Mouse (Mus musculus) cerebellum, adult 9-11 months (tissue): ENCODE measurements around the gene Phlpp2.
A peak's percentile ranks its signal among the peaks of the same experiment; 100 is the strongest.

Experiments used
- DNase-seq: peaks from one replicate; pipeline ENCODE4 v3.0.0; 2022

Phlpp2 gene

DNA sequence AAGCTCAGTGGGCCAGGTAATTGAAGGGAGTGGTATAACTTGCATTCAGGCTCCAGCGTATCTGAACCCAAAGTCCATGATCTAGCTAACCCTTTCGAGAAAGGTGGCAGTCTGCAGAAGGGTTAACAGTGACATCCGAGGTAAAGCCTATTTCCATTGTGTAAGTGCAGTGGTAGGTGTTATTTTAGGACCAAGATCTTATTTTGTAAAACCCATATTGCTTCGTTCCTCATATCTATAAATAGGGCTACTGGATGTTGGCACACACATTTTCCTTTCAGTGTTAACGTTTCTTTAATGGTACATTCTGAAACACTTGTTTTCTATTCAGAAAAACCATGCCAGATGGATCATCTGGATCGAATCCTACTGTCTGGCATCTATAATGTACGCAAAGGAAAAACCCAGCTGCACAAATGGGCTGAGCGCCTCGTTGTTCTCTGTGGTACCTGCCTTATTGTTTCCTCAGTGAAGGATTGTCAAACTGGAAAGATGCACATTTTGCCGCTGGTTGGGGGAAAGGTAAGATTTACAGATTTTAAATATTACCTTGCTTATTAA is 35.6 kb downstream of the Phlpp2 start:
- no peak for DNase-seq

DNA sequence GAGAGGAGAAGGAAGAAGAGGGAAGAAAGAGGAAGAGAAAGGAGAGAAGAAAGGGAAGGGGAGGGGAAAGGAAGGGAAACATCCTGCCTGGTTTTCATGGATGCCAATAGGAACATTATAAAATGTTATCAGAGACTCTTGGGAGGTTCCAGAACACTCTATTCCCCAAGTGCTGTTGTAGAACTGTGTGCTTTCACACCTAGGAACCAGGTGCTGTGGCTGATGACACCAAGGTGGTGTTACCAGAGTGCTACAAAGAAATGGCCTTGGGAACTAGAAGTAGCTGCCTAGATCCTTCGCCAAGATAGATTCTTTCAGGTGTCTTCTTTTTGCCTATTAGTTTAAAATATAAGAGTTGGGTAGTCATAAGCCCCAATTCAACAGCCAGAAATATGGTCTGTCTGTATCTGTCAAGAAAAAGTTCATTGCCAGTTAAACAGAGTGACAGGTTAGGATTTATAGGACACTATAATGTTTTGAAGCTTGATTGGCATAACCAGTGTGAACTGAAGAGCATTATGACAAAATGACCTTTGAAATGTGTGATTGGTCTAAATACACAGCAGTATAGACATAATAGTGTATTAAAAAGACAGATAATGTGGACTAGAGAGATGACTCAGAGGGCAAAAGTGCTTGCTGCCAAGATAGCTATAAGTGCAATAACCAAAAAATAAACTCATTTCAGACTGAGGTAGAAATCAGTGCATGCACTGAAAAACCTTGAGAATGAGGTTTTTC is 36.8 kb downstream of the Phlpp2 start:
- no peak for DNase-seq

DNA sequence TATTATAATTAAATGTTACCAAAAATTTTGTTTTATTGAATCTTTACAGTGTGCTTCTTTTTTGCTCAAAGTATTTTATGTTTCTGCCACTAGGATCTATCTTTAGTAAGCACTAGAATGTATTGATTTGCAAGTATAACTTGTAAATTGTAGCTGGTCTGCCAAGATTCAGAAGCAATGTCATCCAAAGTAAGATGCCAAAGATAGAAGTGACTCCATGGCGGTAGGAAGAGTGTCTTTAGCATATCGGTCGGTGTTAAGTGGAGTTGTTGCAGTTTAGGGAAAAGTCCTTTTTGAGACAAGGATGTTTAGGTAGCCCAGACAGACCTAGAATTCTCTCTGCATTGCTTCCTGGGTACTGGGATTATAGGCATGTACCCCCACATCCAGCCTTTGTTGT is 38.6 kb downstream of the Phlpp2 start:
- DNase-seq = no peak

DNA sequence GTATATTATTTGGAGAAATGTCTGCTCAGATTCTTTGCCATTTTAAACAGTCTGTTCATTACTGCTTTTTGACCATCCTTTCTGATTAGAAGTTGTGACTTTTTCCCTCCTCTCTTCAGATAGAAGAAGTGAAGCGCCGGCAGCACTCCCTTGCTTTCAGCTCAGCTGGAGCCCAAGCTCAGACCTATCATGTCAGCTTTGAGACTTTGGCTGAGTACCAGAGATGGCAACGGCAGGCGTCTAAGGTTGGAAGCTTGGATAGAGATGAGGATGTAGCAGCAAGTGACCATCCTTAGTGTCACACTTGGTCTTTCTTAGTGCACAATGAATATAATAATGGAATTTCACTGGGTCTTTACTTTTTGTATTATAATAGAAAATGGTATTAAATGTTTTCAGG is 39.0 kb downstream of the Phlpp2 start:
- DNase-seq = no peak

DNA sequence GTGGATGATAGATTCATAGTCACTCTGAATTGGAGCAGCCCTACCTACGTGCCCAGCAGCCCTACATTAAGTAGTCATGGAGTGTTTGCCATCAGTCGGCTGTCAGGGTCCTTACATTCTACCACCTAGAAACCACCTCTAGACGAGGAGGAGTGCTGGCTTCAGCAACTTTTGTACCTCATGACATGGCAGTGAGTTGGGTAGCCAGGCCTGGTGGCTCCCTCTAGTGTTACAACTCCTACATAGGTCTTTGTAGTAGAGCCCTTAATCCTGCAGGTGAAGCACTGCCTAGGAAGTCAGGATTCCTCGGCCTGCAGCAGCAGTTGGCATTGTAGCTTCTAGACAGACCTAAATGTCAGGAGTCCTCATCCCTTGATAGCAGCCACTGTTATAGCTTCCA is 48.9 kb downstream of the Phlpp2 start:
- peak; percentile 45 for DNase-seq

GRCm38 (mm10) chr8:109920406-109921390 is 52.4 kb downstream of the Phlpp2 start:
- DNase-seq = peak; percentile 21

GRCm38 (mm10) chr8:109941606-109942360 is 73.4 kb downstream of the Phlpp2 start:
- no peak for DNase-seq

GRCm38 (mm10) chr8:109945153-109945632 is 76.9 kb downstream of the Phlpp2 start:
- DNase-seq = no peak

DNA sequence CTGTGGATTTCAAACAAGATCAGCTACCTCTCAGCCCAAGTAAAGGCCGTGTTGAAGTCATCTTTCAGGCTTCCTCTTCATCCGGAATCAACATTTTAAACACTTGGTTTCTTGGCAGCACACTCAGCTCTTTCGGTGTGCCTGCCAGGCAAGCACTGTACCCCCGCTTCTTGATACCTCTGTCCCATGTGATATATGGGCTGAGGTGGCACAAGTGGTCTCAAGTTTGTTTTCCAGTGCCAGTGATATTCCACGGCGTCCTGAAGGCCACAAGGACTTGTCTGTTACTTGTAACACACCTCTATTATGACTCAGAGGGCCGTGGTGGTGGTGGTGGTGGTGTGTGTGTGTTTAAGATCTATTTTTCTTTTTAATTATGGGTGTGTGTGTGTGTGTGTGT is 77.4 kb downstream of the Phlpp2 start:
- DNase-seq = no peak

GRCm38 (mm10) chr8:109946272-109946671 is 77.9 kb downstream of the Phlpp2 start:
- no peak for DNase-seq

DNA sequence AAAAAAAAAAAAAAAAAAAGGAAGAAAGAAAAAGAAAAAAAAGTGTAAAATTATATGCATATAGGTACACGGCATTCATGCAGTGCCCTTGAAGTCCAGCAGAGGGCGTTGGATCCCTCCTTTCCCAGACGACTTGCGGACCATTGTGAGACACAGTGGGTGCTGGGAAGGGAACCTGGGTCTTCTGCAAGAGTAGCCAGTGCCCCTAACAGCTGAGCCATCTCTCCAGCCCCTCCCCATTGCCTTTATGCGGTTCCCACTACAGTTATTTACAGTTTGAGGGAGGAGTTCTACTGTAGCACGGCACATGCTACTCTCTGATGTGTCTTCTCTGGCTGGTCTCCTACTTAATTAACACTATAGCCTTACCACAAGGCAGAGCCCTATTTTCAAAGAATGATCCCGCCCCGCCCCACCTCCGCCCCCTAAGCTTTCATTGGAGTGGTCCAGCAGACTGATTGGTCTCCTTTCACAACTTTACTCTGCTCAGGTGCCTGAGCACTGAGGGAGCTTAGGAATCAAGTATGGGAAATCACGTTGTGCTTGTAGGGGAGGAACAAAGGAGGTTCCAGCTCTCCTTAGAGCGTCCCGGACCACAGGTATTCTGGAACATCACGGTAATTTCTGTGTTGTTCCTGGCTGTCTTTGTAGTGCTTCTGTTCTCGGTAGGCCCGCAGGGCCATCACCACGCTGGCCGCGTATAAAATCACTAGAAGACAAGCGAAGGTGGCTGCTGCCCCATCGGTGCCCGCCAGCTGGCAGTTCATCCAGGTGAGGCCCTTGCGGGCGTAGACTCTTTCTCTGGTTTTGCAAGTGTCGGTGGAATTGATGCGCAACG is 79.3 kb downstream of the Phlpp2 start:
- peak; percentile 46 for DNase-seq

- DNase-seq = no peak
Measured at GRCm38 (mm10) chr8:109948285-109948564, 79.9 kb downstream of the Phlpp2 start.

- no peak for DNase-seq
Measured at GRCm38 (mm10) chr8:109952171-109952570, 83.8 kb downstream of the Phlpp2 start.

DNA sequence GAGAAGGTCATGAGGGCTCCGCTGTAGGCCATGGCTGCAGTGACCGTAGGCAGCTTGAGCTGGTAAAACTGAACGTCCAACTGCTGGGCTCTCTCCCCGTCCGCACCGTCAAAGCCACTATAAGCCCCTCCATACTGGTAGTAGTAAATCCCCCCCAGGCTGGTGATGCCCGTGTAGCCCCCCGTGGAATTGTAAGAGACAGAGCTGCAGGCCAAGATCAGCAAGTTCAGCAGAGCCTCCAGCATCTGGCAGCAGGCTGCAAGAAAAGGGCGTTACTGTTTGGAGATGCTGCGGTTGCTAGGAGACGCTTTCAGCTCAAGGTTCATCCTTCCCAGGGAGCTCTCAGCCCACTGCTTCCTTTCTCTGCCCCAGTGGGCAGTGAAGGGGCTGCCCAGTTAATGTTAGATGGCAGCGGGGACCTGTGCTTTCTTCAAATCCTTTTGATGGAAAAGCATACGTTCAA is 86.2 kb downstream of the Phlpp2 start:
- DNase-seq = no peak

DNA sequence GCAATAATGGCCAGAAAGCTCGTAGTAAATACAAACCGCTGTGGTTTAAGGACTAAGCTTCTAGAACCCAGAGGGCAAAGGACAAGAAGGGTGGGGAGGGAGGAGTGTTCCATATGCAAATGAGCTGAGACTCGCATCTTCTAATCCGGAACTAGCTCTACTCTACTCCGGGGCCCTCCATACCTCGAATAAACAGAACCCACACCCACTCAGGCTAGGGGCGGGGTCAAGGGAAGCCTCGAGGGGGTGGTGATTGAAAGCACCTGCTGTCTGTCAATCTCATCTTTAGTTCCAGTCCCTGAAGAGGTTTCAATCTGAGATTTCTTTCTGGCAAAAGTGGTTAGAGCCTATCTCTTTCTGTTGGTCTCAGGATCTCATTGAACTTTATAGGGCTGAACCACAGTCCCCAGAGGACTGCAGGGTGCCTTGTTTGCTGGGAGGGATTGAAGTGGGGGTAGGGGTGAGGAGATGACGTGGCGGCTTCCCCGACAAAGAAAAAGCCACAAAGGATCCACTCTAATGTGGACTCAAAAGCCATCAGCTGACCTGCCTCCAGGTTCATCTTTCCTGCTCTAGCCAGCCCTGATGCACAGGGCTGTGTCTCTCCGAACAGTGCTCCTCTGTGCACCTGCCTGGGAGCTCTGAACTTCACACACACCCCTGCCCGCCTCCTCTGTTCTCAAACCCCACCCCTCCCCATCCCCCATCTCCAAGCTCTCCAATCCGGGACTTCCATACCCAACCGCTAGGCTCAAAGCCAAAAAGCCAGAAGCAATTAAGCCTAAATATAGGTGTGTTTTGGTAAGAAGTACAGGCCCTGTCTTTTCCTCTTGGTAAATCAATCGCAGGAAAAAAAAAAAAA is 89.1 kb downstream of the Phlpp2 start:
- DNase-seq = no peak

DNA sequence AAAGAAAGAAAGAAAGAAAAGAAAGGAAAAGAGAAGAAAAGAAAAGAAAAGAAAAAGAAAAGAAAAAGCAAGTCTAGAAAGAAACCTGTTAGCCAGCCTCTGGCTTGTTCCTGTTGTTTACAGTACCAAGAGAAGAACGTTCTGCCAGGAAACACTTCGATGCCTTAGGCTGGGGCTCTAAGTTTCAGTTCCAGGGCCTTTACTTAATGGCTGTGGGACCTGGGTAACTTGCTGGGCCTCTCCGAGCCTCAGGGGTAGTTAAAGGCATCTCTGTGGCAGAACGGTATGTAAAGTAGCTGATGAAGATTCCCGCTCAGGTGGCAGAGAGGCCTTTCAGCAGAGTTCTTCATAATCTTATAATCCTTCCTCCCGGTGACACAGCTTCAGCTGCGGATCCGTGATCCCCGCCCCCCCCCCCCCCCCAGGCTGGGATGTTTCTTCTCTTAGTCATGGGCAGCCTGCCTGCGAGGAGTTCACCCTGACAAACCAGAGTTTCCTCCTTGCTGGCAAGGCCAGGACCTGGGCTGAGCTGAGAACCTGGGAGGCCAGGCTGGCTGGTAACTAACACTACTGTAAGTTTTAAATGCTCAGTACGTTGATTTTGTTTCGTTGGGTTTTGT is 89.8 kb downstream of the Phlpp2 start:
- DNase-seq = no peak

- no peak for DNase-seq
Measured at GRCm38 (mm10) chr8:109959112-109959511, 90.8 kb downstream of the Phlpp2 start.

DNA sequence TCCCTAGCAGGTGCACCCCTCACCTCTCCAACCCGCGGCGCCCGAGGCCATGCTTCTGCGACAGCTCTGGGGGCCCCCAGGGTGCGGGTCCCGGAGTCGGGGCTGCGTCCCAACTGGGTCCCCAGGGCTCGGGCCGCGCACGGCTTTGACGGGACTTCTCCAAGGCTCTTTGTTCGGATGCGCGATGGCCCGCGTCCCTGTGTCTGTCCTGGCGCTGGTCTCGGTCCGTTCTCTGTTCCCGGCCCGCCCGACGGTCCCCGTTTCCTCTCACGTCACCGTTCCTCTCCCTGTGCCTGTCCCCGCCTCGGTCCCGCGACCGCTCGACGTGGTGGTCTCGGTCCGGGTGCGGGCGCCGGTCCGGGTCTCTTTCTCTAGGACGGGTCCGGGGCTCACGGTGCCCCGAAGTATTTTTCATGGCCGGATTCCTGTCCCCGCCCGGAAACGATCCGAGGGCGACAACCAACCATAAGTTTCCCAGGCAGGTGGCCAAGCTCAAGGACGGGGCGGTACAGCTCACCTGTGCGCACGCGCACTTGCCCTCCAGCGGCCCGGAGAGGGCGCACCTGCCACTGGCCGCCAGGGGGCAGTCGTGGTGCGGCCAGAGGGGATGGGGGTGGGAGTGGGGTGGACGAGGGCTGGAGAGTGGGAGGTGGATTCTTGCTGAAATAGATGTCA is 93.5 kb downstream of the Phlpp2 start, which contains the start of gene Marveld3:
TSS of gene Marveld3 (minus strand) at position 511 of the 675 bp plus-strand sequence.
- no peak for DNase-seq

GRCm38 (mm10) chr8:109962896-109963295 is 94.6 kb downstream of the Phlpp2 start:
- no peak for DNase-seq

GRCm38 (mm10) chr8:109963421-109963820 is 95.1 kb downstream of the Phlpp2 start:
- no peak for DNase-seq
